Mouse (Mus musculus) right cerebral cortex, postnatal 10 days (tissue): ENCODE data around the gene Nkain1.

Source experiments
- DNase-seq, 2 experiments: peaks; one replicate each; pipeline ENCODE4 v3.0.0; 2021; ENCODE audit warnings: low spot score in 2 of 2

The Nkain1 gene

GRCm38 (mm10) chr4:130574048-130574413, at the start of gene Nkain1:
Gene Nkain1 (minus strand): TSS chr4:130574173.
- peak in 1 of 2 experiments; percentile 51 for DNase-seq

- no peak for DNase-seq
Observed at GRCm38 (mm10) chr4:130578734-130579274, 4.8 kb upstream of the Nkain1 start.

- DNase-seq: no peak
Observed at GRCm38 (mm10) chr4:130577081-130577480, 3.1 kb upstream of the Nkain1 start.

- no peak for DNase-seq
Observed at GRCm38 (mm10) chr4:130576247-130576931, 2.4 kb upstream of the Nkain1 start.

- DNase-seq: no peak
Observed at GRCm38 (mm10) chr4:130575533-130575932, 1.6 kb upstream of the Nkain1 start.

- DNase-seq: no peak
Observed at GRCm38 (mm10) chr4:130574861-130575460, 988 bp upstream of the Nkain1 start.

- peak in 1 of 2 experiments; percentile 55 for DNase-seq
Observed at GRCm38 (mm10) chr4:130573351-130574047, 474 bp downstream of the Nkain1 start.

GRCm38 (mm10) chr4:130573012-130573350, 992 bp downstream of the Nkain1 start:
- no peak for DNase-seq

- no peak for DNase-seq
Observed at GRCm38 (mm10) chr4:130572545-130572944, 1.4 kb downstream of the Nkain1 start.

- peak in 1 of 2 experiments; percentile 52 for DNase-seq
Observed at GRCm38 (mm10) chr4:130570941-130571720, 2.8 kb downstream of the Nkain1 start.

- no peak for DNase-seq
Observed at GRCm38 (mm10) chr4:130568043-130568978, 5.7 kb downstream of the Nkain1 start.

GRCm38 (mm10) chr4:130563820-130564219, 10.2 kb downstream of the Nkain1 start:
- DNase-seq: peak; percentile 61 to 69

- no peak for DNase-seq
Observed at GRCm38 (mm10) chr4:130563260-130563756, 10.7 kb downstream of the Nkain1 start.

GRCm38 (mm10) chr4:130560576-130561310, 13.2 kb downstream of the Nkain1 start:
- no peak for DNase-seq

- no peak for DNase-seq
Observed at GRCm38 (mm10) chr4:130559220-130559619, 14.8 kb downstream of the Nkain1 start.

- DNase-seq: no peak
Observed at GRCm38 (mm10) chr4:130557852-130558251, 16.1 kb downstream of the Nkain1 start.

- DNase-seq: no peak
Observed at GRCm38 (mm10) chr4:130556992-130557391, 17.0 kb downstream of the Nkain1 start.

- DNase-seq: no peak
Observed at GRCm38 (mm10) chr4:130556224-130556623, 17.7 kb downstream of the Nkain1 start.

GRCm38 (mm10) chr4:130553121-130553448, 20.9 kb downstream of the Nkain1 start:
- DNase-seq: no peak
